Mouse (Mus musculus): Measurements from ENCODE around the gene Olfr1469.
"Not testable (repeated sequence)": the region's sequence is repeated elsewhere in the genome, so short reads cannot be mapped to it uniquely, and the experiment has no call there.

Olfr1469 gene

DNA sequence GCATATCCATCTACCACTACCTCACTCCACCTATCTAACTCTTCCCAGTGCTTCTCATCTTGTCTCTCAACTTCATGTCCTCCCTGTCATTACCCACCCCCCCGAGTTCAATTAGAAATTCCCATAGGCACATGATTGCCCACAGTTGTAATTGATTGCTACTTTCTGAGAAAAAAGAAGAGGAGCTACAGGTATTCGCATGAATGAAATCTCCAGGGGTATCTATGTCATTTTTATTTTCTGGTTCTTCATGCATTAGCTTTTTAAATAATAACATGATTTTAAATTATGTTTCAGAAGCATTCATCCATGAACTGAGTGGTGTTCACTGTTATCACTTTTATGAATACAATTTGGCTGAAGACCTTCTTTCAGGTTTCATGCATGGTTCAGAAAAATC, at the start of gene Olfr1469:
TSS of gene Olfr1469 (plus strand) at position 301 of the 400 bp plus-strand sequence.
- DNase-seq = no peak

DNA sequence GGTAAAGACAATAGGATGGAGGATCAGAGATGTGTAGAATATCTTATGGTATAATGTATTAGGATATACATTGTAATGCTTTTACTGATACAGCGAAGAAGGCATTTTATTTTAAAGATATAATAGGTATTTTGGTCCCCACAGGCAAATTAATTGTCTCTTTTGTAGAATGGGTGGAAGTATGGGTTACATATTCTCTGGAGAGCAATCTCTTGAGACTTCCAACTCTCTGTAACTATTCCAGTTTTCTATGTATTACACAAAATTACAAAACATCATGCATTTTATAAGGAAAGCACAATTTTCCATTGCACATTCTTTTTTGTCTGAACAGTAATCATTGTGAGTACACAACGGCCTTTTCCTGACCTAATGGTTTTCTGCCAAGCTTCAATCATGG, 45.7 kb upstream of the Olfr1469 start, which contains the start of gene Olfr1467:
TSS of gene Olfr1467 (plus strand) at position 301 of the 400 bp plus-strand sequence.
- no peak for DNase-seq

DNA sequence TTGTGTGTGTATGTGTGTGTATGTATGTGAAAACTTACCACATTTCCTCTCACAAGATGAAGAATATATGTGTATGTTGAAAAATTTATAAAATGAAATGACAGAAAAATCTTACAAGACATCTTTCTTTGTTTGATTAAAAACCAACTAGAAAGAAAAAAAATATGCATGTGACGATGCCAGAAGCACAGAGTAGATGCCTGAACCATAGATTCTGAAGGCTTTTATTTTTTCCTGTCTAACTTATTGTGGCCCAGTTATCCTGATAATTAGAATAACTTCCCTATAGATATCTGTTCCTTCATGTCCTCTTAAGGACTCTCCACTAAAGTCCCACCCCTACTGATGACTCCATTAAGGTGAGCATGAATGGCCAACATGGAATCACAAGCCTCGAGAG, 35.5 kb downstream of the Olfr1469 start, which contains the start of gene Olfr1471:
TSS of gene Olfr1471 (plus strand) at position 301 of the 400 bp plus-strand sequence.
- DNase-seq = not testable (repeated sequence)

DNA sequence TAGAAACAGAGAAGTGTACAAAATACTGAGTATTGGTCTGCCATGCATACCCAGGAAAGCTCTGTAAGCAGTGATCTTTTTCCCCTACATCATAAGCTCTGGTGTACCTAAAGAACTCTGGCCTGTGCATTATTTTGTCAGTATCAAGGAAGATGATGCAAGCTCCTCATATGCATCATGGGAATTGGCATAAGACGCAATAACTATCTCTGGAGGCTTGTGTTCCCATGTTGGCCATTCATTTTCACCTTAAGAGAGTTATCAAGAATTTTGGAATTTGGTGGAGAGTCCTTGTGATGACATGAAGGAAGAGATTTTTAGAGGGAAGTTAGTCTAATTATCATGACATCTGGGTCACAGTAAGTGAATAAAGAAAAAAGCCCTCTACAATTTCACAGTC, 48.3 kb downstream of the Olfr1469 start, which contains the start of gene Olfr1472:
TSS of gene Olfr1472 (minus strand) at position 101 of the 400 bp plus-strand sequence.
- DNase-seq = no peak
